ENCODE assay signal across 12 mouse cellular contexts in genomic region chr3:130172764-130173163, GRCm38 (mm10). TPM values are rescaled to one million over a fixed set of nuclear protein-coding genes. Genes with fewer than 3 reads are reported as not detected.
DNase-seq lines count a peak whose midpoint lies in the region.
"Had no signal": no experiment of that assay in that cellular context is flagged by ENCODE, and none has a peak within 500 bp of the region (broad histone marks: within the 10 kb centered on the region; RNA-seq: fewer than 3 reads in every experiment).

No protein-coding gene starts in this region.

- H3K9me3 ChIP-seq in heart, embryonic 10.5 days, result no peaks in the 10 kb centered on the region
- H3K9me3 ChIP-seq: stomach, embryonic 15.5 days had no signal

- no peak overlapping the region for H3K27ac ChIP-seq in heart, embryonic 10.5 days
- H3K27ac ChIP-seq: stomach, embryonic 15.5 days had no signal

- no peaks in the 10 kb centered on the region for H3K4me1 ChIP-seq in heart, embryonic 10.5 days
- H3K4me1 ChIP-seq: stomach, embryonic 15.5 days had no signal

- no peak overlapping the region for H3K4me3 ChIP-seq in heart, embryonic 10.5 days
- H3K4me3 ChIP-seq: stomach, embryonic 15.5 days had no signal

- H3K27me3 ChIP-seq in heart, embryonic 10.5 days (ENCODE audit: insufficient read depth, poor library complexity, severe bottlenecking), result no peaks in the 10 kb centered on the region
- H3K27me3 ChIP-seq: stomach, embryonic 15.5 days had no signal

- 57% methylated on average over 17 of the region's 17 CpGs for WGBS in heart, embryonic 10.5 days

- peak; percentile 98 for DNase-seq in heart, adult 11 months
- no peak for DNase-seq in heart, embryonic 10.5 days (ENCODE audit: low spot score)
- DNase-seq in adrenal gland, postnatal 14 days, result peak; percentile 38
- peak; percentile 9 to 33 for DNase-seq in heart, postnatal 14 days
- DNase-seq in kidney, postnatal 10 days, result peak; percentile 60
- DNase-seq in urinary bladder, postnatal 4 days (ENCODE audit: low spot score in 2 of 2), result no peak
- no peak for DNase-seq in frontal cortex, postnatal 36 days (ENCODE audit: low spot score in 2 of 2)
- DNase-seq in urinary bladder, adult 2 months (ENCODE audit: low spot score), result no peak
- DNase-seq: B cell, adult 2 months; embryo, embryonic 11 days; liver, postnatal 0 days had no signal

- no peaks in the 10 kb centered on the region for H3K36me3 ChIP-seq in heart, embryonic 10.5 days
- H3K36me3 ChIP-seq: stomach, embryonic 15.5 days had no signal

- intact Hi-C loops in heart, postnatal 14 days (cut with DNase I), result no loop called here

RNA-seq across cellular contexts. Expression of gene Col25a1, which starts 41.5 kb away (rescaled TPM):
- 1.4 and 3.9 TPM in 2 replicates for polyA plus RNA-seq in heart, embryonic 10.5 days (2016; fragmentation: Nextera tagmentation; extraction: Ambion mirVana)
- 4.2 and 5.0 TPM in 2 replicates for total RNA-seq in adrenal gland, postnatal 14 days (2021)
- under 1 TPM; 0.67 to 0.68 TPM for total RNA-seq in heart, postnatal 14 days (2021)
- 23.1 and 24.7 TPM in 2 replicates for polyA plus RNA-seq in urinary bladder, adult 2 months (2012; rRNA removed)

Comparison
In these comparisons a context has a peak if more than half of its experiments do, and no peak if none do; other contexts are left out.
1. DNase-seq: peak in heart, adult 11 months (single experiment), adrenal gland, postnatal 14 days (single experiment), heart, postnatal 14 days (2 of 2) and kidney, postnatal 10 days (single experiment); none in heart, embryonic 10.5 days (single experiment), urinary bladder, postnatal 4 days (0 of 2), frontal cortex, postnatal 36 days (0 of 2) and urinary bladder, adult 2 months (single experiment).